Mouse (Mus musculus) neural tube, embryonic 15.5 days (tissue): Measurements from ENCODE around the gene Eps8l2. TPM values are rescaled to one million over a fixed set of nuclear protein-coding genes. Genes with fewer than 3 reads are reported as not detected.

ENCODE experiments used
- ATAC-seq: fragments of 200-750 bp; cut with Nextera tagmentation; 2 replicates; pipeline ENCODE4 v1.8.0; 2017; ENCODE audit warnings: mild to moderate bottlenecking, moderate TSS enrichment, moderate library complexity; ENCODE audit not compliant: low FRiP score
- H3K27ac ChIP-seq: fragments of 300-500 bp; sonication (generic); replicated peaks from 2 replicates; pipeline ENCODE4 v1.5.1; 2015; ENCODE audit warnings: mild to moderate bottlenecking, inconsistent platforms
- H3K27me3 ChIP-seq: fragments of 300-500 bp; sonication (generic); replicated peaks from 2 replicates; pipeline ENCODE4 v1.6.1; 2015; ENCODE audit warnings: inconsistent platforms
- H3K36me3 ChIP-seq: fragments of 300-500 bp; sonication (generic); 2 replicates; pipeline ENCODE4 v1.6.1; 2015; ENCODE audit warnings: inconsistent platforms
- H3K4me1 ChIP-seq: fragments of 300-500 bp; sonication (generic); 2 replicates; pipeline ENCODE4 v1.6.1; 2015; ENCODE audit warnings: inconsistent platforms
- H3K4me2 ChIP-seq: fragments of 300-500 bp; sonication (generic); 2 replicates; pipeline ENCODE4 v1.6.1; 2015; ENCODE audit warnings: inconsistent platforms, mild to moderate bottlenecking, moderate library complexity
- H3K4me3 ChIP-seq: fragments of 300-500 bp; sonication (generic); replicated peaks from 2 replicates; pipeline ENCODE4 v1.5.1; 2015; ENCODE audit warnings: mild to moderate bottlenecking, inconsistent platforms
- H3K9ac ChIP-seq: fragments of 300-500 bp; sonication (generic); replicated peaks from 2 replicates; pipeline ENCODE4 v1.6.1; 2015; ENCODE audit warnings: mild to moderate bottlenecking, inconsistent platforms
- H3K9me3 ChIP-seq: fragments of 300-500 bp; sonication (generic); replicated peaks from 2 replicates; pipeline ENCODE4 v1.6.1; 2016; ENCODE audit warnings: inconsistent platforms
- whole genome bisulfite sequencing: fragments of 180-500 bp; shearing (Covaris S2); methylation state at CpG from one replicate; pipeline ENCODE4 v1.1.7; 2015; ENCODE audit warnings: mixed read lengths; 5-methylcytosine and 5-hydroxymethylcytosine counted together
- polyA plus RNA-seq: library from polyadenylated mRNA; unstranded; fragments of >200 nt; fragmentation: Nextera tagmentation; extraction: Ambion mirVana; gene quantifications from 2 replicates; pipeline ENCODE4 v1.2.1, GENCODE M21; 2015

Gene Eps8l2
- polyA plus RNA-seq, 1 experiment from 2014 or later, result 0.23 TPM

DNA sequence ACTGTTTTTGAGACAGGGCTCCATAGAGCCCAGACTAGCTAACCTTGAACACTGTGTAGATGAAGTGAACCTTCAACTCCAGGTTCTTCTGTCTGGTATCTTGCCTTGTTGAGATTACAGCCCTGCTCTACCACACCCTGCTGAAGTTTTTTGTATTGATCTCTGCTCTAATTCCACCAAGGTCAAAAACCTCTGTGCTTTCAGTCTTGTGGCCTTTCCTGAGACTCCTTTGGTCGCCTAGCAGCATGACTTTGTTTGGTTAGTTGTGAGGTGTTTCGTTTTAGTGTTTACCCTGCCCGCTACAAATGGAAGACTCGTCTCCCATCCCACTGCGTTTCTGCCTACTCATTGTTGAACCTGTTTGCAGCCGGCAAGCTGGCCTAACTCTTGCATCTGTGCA is 12.4 kb downstream of the Eps8l2 start:
- 82% methylated on average over 6 of the region's 6 CpGs for WGBS
- H3K4me3 ChIP-seq, result no peak overlapping the region
- no peak for ATAC-seq
- H3K27me3 ChIP-seq, result no peaks in the 10 kb centered on the region
- H3K9me3 ChIP-seq, result no peaks in the 10 kb centered on the region
- H3K4me1 ChIP-seq, result peaks cover 5% of the 10 kb centered on the region; the same call in 1 of the 2 replicates
- no peak overlapping the region for H3K9ac ChIP-seq
- no peaks in the 10 kb centered on the region for H3K36me3 ChIP-seq
- H3K27ac ChIP-seq, result no peak overlapping the region
- no peak overlapping the region for H3K4me2 ChIP-seq

- H3K9me3 ChIP-seq, result no peaks in the 10 kb centered on the region
- 0 out of 2 replicates have a peak, but pooled peaks cover 7% of the 10 kb centered on the region for H3K27me3 ChIP-seq
- no peak overlapping the region for H3K4me2 ChIP-seq
- H3K4me1 ChIP-seq, result peaks cover 5% of the 10 kb centered on the region; the same call in 1 of the 2 replicates
- 70% methylated on average over 8 of the region's 8 CpGs for WGBS
- H3K27ac ChIP-seq, result no peak overlapping the region
- H3K4me3 ChIP-seq, result no peak overlapping the region
- H3K9ac ChIP-seq, result no peak overlapping the region
- ATAC-seq, result 0 out of 2 replicates have a peak, but pooled peaks have one; percentile 50
- H3K36me3 ChIP-seq, result no peaks in the 10 kb centered on the region
These were observed 16.4 kb downstream of the Eps8l2 start for GRCm38 (mm10) chr7:141355051-141355450.

DNA sequence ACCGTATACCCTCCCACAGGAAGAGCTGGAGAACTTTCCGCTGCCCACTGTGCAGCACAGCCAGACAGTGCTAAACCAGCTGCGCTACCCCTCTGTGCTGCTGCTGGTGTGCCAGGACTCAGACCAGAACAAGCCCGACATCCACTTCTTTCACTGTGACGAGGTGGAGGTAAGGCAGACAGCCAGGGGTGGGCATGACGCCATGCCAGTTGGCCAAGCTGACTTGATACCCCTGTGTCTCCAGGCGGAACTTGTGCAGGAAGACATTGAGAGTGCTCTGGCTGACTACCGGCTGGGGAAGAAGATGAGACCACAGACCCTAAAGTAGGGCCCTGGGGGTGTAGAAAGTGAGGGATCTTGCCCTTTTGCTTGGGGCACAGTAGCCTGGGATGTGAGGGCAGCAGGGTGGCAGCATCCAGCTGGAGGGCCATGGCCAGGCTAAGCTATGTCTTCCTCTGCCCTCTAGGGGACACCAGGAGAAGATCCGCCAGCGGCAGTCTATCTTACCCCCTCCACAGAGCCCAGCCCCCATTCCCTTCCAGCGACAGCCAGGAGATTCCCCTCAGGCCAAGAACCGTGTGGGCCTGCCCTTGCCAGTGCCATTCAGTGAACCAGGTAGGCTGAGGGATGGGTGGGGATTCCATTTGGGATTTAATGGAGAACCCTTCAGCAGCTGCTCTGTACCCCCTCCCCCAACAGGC is 17.1 kb downstream of the Eps8l2 start:
- H3K9me3 ChIP-seq, result no peaks in the 10 kb centered on the region
- no peak overlapping the region for H3K4me3 ChIP-seq
- ATAC-seq, result no peak
- 58% methylated on average over 12 of the region's 12 CpGs for WGBS
- H3K27ac ChIP-seq, result no peak overlapping the region
- peaks cover 12% of the 10 kb centered on the region for H3K27me3 ChIP-seq
- no peak overlapping the region for H3K9ac ChIP-seq
- H3K4me1 ChIP-seq, result peaks cover 5% of the 10 kb centered on the region; the same call in 1 of the 2 replicates
- no peak overlapping the region for H3K4me2 ChIP-seq
- H3K36me3 ChIP-seq, result no peaks in the 10 kb centered on the region

- 83% methylated on average over 14 of the region's 14 CpGs for WGBS
- Histone ChIP-seq H3K27me3 (peaks cover 22% of the 10 kb centered on the region), H3K4me3 (no peak overlapping the region), H3K9ac (no peak overlapping the region), H3K36me3 (no peaks in the 10 kb centered on the region), H3K4me1 (peaks cover 8% of the 10 kb centered on the region; the same call in 1 of the 2 replicates), H3K27ac (no peak overlapping the region), H3K9me3 (no peaks in the 10 kb centered on the region), H3K4me2 (no peak overlapping the region)
- ATAC-seq, result no peak
These were observed 18.3 kb downstream of the Eps8l2 start for GRCm38 (mm10) chr7:141356971-141357370.

GRCm38 (mm10) chr7:141361510-141361909 is 22.8 kb downstream of the Eps8l2 start:
- Histone ChIP-seq H3K9me3 (no peaks in the 10 kb centered on the region), H3K4me3 (no peak overlapping the region), H3K4me2 (peak overlapping the region; percentile 25; the same call in 1 of the 2 replicates), H3K9ac (no peak overlapping the region), H3K4me1 (0 out of 2 replicates have a peak, but pooled peaks cover 3% of the 10 kb centered on the region), H3K27me3 (peaks cover 40% of the 10 kb centered on the region), H3K36me3 (no peaks in the 10 kb centered on the region), H3K27ac (no peak overlapping the region)
- 18% methylated on average over 24 of the region's 24 CpGs for WGBS
- ATAC-seq, result no peak

DNA sequence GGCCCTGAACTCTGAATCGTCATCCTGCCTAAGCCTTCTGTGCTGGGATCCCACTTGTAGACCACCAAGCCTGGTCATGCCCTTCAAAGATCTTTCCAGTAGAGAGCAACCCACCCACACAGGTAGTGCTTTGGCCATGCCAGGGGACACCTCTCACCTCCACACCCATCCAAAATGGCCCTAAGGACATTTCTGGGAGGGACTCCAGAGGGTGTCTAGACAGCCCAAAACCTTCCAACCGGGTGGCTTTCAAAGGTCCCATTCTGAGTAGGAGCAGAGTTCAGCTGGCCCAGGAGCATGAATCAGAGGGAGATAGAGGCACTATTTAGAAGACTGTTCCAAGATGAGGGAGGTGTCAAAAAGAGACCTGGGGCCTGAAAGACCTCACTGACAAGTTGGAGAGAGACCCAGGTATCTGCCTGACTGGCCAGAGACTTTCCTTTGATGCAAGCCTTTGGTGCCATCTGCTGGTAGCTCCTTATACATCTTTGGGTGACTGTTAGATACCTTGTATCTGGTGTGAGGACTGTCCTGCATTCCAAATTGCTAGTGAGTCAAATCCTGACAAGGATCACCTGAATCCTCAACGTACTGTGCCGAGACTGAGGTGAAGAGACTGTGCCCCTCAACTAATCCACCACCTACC is 24.5 kb downstream of the Eps8l2 start:
- Histone ChIP-seq H3K4me3 (no peak overlapping the region), H3K27ac (no peak overlapping the region), H3K27me3 (peaks cover 40% of the 10 kb centered on the region), H3K9me3 (no peaks in the 10 kb centered on the region), H3K4me2 (no peak overlapping the region), H3K36me3 (no peaks in the 10 kb centered on the region), H3K4me1 (0 out of 2 replicates have a peak, but pooled peaks cover 3% of the 10 kb centered on the region), H3K9ac (no peak overlapping the region)
- peak; percentile 72; the same call in 1 of the 2 replicates for ATAC-seq
- 69% methylated on average over 4 of the region's 4 CpGs for WGBS

DNA sequence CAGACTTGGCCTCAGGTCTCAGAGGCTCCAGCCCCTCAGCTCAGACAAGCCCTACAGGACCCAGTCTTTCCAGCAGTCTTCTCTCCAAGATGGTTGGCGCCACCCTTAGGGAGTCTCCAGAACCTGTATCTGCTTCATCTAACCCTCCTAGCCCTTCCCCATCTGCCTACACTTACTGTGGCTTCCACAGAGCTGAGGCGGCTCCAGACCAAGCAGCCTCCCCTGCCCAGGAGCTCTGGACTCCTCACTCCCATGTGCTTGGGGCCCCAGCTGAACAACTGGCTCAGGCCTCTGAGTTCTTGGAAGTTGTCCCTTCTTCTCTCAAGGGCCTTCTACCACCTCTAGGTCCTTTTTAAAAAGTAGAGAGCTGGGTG is 25.1 kb downstream of the Eps8l2 start:
- Histone ChIP-seq H3K4me2 (no peak overlapping the region), H3K4me3 (no peak overlapping the region), H3K9me3 (no peaks in the 10 kb centered on the region), H3K9ac (no peak overlapping the region), H3K4me1 (0 out of 2 replicates have a peak, but pooled peaks cover 3% of the 10 kb centered on the region), H3K27ac (no peak overlapping the region), H3K36me3 (no peaks in the 10 kb centered on the region), H3K27me3 (peaks cover 40% of the 10 kb centered on the region)
- 66% methylated on average over 2 of the region's 2 CpGs for WGBS
- ATAC-seq, result no peak

DNA sequence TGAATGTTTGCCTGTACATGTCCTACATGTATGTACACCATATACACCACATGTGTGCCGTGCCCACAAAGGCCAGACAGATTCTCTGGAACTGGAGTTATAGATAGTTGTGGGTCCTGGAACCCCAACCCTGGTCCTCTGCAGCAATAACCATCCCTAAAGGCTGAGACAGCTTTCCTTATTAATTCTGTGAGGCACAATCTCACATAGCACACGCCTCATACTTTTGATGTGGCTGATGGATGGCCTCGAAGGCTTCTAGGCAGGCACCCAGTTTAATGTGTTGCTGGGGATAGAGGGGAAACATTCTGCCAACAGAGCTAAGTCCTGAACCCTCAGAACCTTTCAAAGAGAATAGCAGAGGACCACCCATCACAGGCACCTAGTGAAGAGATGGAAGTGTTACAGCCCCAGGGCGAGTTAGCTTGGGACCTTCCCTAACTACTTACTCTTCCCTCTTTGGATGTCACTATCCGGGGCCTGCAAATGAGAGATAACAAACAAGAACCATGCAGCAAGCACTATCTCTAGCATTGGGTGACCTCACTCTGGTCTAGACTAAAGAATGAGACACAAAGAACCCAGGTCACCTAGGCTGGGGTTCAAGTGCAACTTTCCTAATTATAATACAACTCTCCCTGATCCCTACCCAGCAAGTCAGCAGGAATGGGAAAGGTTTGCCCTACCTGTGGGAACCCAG is 25.8 kb downstream of the Eps8l2 start:
- WGBS, result 85% methylated on average over 5 of the region's 5 CpGs
- no peak for ATAC-seq
- no peak overlapping the region for H3K9ac ChIP-seq

DNA sequence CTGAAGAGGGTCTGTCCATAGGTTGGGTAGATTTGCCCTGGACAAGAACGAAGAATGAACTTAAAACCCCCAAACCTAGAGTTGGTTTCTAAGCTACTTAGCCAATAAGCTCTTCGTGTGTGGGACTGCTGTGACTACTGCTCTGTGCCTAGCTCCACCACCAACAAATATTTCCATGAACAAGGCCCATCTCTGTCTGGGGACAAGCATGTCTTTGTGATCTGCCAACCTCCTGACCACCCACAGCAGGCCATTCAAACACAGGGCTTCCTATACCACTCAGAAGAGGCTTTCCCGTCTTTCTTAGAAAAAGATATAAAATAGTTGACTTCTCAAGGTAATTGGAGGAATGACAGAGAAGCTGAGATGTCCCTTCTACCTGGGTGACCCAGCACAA is 26.4 kb downstream of the Eps8l2 start:
- 83% methylated on average over 3 of the region's 3 CpGs for WGBS
- H3K27ac ChIP-seq, result no peak overlapping the region
- H3K27me3 ChIP-seq, result peaks cover 33% of the 10 kb centered on the region
- no peak overlapping the region for H3K4me2 ChIP-seq
- no peak overlapping the region for H3K9ac ChIP-seq
- no peaks in the 10 kb centered on the region for H3K9me3 ChIP-seq
- H3K36me3 ChIP-seq, result no peaks in the 10 kb centered on the region
- H3K4me3 ChIP-seq, result no peak overlapping the region
- H3K4me1 ChIP-seq, result 0 out of 2 replicates have a peak, but pooled peaks cover 3% of the 10 kb centered on the region
- no peak for ATAC-seq

More for the DNA sequence above, 25.8 kb downstream of the Eps8l2 start:
- Histone ChIP-seq H3K27me3 (peaks cover 36% of the 10 kb centered on the region), H3K4me2 (no peak overlapping the region), H3K4me3 (no peak overlapping the region), H3K36me3 (no peaks in the 10 kb centered on the region), H3K9me3 (no peaks in the 10 kb centered on the region), H3K4me1 (0 out of 2 replicates have a peak, but pooled peaks cover 3% of the 10 kb centered on the region), H3K27ac (no peak overlapping the region)

DNA sequence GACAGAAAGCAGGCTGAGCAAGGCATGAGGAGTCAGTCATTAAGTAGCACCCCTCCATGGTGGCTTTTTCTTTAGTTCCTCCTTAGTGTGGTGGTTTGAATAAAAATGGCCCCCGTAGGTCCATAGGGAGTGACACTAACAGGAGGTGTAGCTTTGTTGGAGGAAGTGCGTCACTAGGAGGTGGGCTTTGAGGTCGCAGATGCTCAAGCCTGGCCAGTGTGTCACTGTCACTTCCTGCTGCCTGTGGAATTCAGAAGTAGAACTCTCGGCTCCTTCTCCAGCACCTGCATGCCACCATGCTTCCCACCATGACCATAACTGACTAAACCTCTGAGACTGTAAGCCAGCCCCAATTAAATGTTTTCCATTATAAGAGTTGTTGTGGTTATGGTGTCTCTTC is 28.7 kb downstream of the Eps8l2 start:
- no peaks in the 10 kb centered on the region for H3K4me1 ChIP-seq
- no peak for ATAC-seq
- H3K9me3 ChIP-seq, result no peaks in the 10 kb centered on the region
- H3K9ac ChIP-seq, result no peak overlapping the region
- H3K4me3 ChIP-seq, result no peak overlapping the region
- WGBS, result 85% methylated on average over 4 of the region's 4 CpGs
- no peak overlapping the region for H3K27ac ChIP-seq
- peaks cover 14% of the 10 kb centered on the region; the same call in 1 of the 2 replicates for H3K27me3 ChIP-seq
- no peak overlapping the region for H3K4me2 ChIP-seq
- no peaks in the 10 kb centered on the region for H3K36me3 ChIP-seq

GRCm38 (mm10) chr7:141369918-141370317 is 31.2 kb downstream of the Eps8l2 start:
- no peak for ATAC-seq
- 58% methylated on average over 5 of the region's 5 CpGs for WGBS
- no peak overlapping the region for H3K27ac ChIP-seq
- H3K4me3 ChIP-seq, result no peak overlapping the region
- H3K9ac ChIP-seq, result no peak overlapping the region
- 0 out of 2 replicates have a peak, but pooled peaks cover 8% of the 10 kb centered on the region for H3K27me3 ChIP-seq
- no peaks in the 10 kb centered on the region for H3K4me1 ChIP-seq
- no peak overlapping the region for H3K4me2 ChIP-seq
- no peaks in the 10 kb centered on the region for H3K9me3 ChIP-seq
- H3K36me3 ChIP-seq, result no peaks in the 10 kb centered on the region
